Mouse (Mus musculus): ENCODE results near the gene Gpank1. TPM values are rescaled to one million over a fixed set of nuclear protein-coding genes. Genes with fewer than 3 reads are reported as not detected.

Gpank1 gene
- polyA plus RNA-seq, 1 experiment from 2014 or later = 21.9 TPM

DNA sequence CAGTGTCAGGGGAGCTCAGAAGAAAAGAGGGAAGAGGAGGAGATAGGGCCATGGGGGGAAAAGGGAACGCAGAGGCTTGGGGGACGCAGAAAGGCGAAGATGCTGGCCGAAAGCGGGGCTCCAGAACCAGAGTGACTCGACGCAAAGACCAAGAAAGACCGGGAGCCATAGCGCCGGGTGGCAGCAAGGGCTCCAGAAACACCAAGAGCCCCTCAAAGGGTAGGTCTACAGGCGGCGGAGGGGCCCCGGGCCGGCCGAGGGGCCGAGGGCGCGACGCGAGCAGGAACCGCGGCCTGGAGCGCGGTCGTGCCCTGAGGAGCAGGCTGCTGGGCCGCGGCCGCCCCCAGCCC lies 42.9 kb downstream of the Gpank1 start:
- under 1% methylated on average over 17 of the region's 28 CpGs for WGBS
- H3K9ac ChIP-seq = peak overlapping the region; percentile 100
- H3K27me3 ChIP-seq = no peaks in the 10 kb centered on the region
- peaks cover 38% of the 10 kb centered on the region for H3K36me3 ChIP-seq
- peak overlapping the region; percentile 100 for H3K4me3 ChIP-seq
- H3K9me3 ChIP-seq = no peaks in the 10 kb centered on the region
- peak overlapping the region; percentile 95 for H3K27ac ChIP-seq
- peaks cover 33% of the 10 kb centered on the region for H3K4me1 ChIP-seq
- ATAC-seq (ENCODE audit: low FRiP score, low read depth) = no peak
- peak overlapping the region; percentile 99 for H3K4me2 ChIP-seq (replicated peaks)

DNA sequence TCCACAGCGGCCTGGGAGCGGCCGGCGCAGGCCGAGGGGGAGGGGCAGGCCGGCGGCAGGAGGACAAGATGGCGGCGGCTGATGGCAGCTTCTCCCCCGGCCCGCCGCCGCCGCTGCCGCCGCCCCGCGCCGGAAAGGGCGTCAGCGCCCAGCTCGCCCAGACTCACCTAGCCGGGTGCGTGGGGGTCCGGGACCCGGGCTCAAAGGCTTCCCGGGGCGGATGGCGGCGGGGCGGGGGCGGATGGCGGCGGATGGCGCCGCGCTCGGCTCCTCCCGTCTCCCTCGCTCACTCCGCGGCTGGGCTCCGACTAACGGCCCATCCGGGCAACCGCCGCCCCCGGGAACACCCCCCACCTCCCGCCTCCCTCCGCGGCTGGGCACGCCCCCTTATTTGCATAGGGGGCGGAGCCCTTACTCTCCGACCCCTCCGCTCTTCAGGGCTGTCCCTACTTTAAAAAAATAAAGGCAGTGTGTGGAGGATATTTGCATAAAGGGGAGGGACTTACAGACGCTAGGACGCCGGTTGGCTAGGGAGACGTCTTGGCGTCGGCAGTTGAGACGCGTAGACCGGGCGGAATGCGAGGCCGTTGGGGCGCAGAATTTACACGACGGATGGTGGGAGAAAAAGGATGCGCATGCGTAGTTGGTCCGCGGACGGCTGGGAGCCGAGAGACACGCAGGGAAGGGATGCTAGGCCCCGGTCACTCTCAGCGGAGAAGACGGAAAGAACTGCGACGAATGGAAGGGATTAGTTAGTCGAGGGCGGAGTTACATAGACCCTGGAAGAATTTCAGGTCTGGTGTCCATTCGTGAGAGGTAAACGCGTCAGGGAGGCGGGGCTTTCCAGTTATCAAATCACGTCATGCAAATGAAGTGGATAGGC lies 43.6 kb downstream of the Gpank1 start, which contains the start of gene Prrc2a:
TSS of gene Prrc2a (minus strand) at position 330 of the 883 bp plus-strand sequence.
- peaks cover 33% of the 10 kb centered on the region for H3K4me1 ChIP-seq
- WGBS = under 1% methylated on average over 72 of the region's 89 CpGs
- H3K36me3 ChIP-seq = peaks cover 32% of the 10 kb centered on the region
- H3K9ac ChIP-seq = peak within 1 kb of the TSS; percentile 100
- H3K27ac ChIP-seq = peak within 1 kb of the TSS; percentile 95
- peak within 1 kb of the TSS; percentile 100 for H3K4me3 ChIP-seq
- no peaks in the 10 kb centered on the region for H3K27me3 ChIP-seq
- ATAC-seq (ENCODE audit: low FRiP score, low read depth) = peak; percentile 98
- H3K4me2 ChIP-seq (replicated peaks) = peak within 1 kb of the TSS; percentile 99
- H3K9me3 ChIP-seq = no peaks in the 10 kb centered on the region

DNA sequence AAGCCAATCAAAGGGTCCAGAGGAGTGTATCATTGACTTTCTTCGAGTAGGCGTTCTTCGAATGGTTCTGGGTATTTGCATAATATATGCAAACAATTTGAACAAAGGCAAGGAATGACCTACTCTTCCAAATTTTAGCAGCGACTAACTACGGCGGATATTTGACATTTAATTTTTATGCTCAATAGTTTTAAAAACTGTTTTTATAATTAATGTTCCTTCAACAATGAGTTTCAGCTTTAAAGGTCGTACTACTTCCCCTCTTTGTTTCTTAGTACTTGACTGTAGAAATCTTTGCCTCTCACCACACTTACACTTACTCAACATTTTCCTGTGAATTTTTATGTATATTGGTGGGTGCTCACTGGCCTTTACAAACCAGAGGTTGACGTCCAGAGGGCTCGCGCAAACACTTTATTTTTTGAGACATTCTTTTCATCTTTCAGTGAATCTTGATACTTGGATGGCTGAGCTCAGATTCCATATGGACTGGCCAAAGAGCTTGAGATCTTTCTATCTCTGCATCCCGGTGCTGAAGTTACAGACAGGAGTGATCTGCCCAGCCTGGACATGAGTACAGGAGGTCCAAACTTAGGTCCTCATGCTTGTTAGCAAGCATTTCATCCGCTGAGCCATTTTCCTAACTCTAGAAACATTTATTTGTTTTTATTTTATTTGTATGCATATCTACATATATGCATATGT lies 44.3 kb downstream of the Gpank1 start:
- Histone ChIP-seq H3K4me3 (peak overlapping the region; percentile 100), H3K9me3 (no peaks in the 10 kb centered on the region), H3K27me3 (no peaks in the 10 kb centered on the region), H3K36me3 (peaks cover 24% of the 10 kb centered on the region), H3K4me2 (replicated peaks) (peak overlapping the region; percentile 65), H3K27ac (peak overlapping the region; percentile 95), H3K4me1 (peaks cover 33% of the 10 kb centered on the region), H3K9ac (peak overlapping the region; percentile 64)
- WGBS = 24% methylated on average over 12 of the region's 12 CpGs
- ATAC-seq (ENCODE audit: low FRiP score, low read depth) = no peak

DNA sequence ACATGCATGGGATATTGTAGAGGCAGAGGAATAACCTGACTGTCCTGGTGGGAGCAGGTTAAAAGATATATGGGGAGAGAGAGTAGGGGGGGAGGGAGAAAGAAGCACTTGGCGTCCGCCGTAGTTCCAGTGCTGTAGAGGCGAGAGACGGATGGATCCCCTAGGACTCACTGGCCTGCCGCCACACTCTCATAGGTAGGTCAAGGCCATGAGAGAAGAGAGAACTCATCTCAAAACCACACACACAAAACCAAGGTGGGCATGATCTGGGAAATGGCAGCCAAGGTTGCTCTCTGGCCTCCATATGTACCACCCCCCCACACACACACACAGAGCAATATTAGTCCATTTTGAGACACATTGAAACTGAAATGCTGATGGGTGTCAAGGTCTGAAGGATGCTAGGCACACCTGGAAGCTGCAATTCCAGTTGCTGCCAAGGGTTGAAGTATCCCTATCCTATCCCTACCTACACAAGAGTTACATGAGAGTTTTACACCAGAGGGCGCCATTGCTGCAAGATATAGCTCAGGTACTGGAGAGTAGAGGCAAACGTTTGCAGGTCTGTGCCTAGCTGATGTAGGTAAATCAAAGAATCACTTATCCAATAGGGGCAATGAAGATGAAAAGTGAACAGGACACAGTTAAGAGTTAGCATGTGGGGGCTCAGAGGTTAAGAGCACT lies 45.2 kb downstream of the Gpank1 start:
- H3K4me3 ChIP-seq = peak overlapping the region; percentile 100; the same call in 1 of the 2 replicates
- 72% methylated on average over 8 of the region's 8 CpGs for WGBS

DNA sequence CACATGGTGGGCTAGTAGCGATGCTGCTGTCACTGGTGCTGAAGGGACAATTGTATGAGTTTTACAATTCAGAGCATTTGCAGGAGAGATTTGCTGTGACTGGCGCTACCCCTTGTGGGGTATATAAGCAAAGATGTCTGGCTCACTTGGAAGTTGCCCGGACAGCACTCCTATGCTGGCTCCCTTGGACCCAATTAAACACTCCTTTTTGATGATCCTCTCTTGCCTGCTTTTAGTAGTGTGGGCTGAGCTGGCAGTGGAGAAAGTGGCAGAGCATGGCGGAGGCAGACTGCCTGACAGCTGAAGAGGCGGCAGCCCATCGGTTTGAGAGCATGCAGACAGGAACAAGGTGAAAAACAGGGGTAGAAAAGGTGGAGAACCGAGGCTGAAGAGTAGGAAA lies 46.5 kb downstream of the Gpank1 start:
- WGBS = 85% methylated on average over 7 of the region's 7 CpGs
- no peaks in the 10 kb centered on the region for H3K27me3 ChIP-seq
- H3K9me3 ChIP-seq = no peaks in the 10 kb centered on the region
- H3K27ac ChIP-seq = no peak overlapping the region
- no peak overlapping the region for H3K4me2 ChIP-seq (replicated peaks)
- H3K4me1 ChIP-seq = peaks cover 15% of the 10 kb centered on the region
- H3K36me3 ChIP-seq = peaks cover 2% of the 10 kb centered on the region; the same call in 1 of the 2 replicates
- H3K9ac ChIP-seq = no peak overlapping the region; the same call in 1 of the 2 replicates
- no peak for ATAC-seq (ENCODE audit: low FRiP score, low read depth)
- no peak overlapping the region for H3K4me3 ChIP-seq

More for the DNA sequence above, 45.2 kb downstream of the Gpank1 start:
- Histone ChIP-seq H3K4me2 (replicated peaks) (peak overlapping the region; percentile 65), H3K4me1 (peaks cover 28% of the 10 kb centered on the region), H3K27ac (peak overlapping the region; percentile 95), H3K9ac (peak overlapping the region; percentile 64; the same call in 1 of the 2 replicates), H3K9me3 (no peaks in the 10 kb centered on the region), H3K36me3 (peaks cover 15% of the 10 kb centered on the region), H3K27me3 (no peaks in the 10 kb centered on the region)
- ATAC-seq (ENCODE audit: low FRiP score, low read depth) = no peak

DNA sequence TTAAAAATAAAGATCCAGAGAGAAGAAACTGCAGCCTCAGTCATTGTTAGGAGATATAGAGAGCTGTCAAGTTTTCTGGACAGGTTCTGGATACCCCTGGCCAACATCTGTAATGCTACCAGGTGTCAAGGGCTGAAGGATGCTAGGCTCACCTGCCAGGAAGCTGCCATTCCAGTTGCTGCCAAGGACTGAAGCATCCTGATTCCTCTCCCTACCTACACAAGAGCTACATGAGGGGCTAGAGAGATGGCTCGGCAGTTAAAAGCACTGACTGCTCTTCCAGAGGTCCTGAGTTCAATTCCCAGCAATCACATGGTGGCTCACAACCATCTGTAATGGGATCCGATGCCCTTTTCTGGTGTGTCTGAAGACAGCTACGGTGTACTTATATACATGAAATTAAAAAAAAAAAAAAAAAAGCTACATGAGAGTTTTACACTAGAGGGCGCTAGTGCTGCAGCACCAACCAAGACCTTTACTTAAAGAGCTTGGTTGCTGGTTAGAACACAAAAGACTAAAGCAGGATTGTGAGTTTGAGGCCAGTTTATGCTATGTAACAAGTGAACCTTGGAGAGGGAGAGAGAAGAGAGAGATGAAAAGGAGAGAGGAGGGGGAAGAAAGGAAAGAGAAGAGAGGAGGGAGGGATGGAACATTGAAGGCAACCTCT lies 47.4 kb downstream of the Gpank1 start:
- Histone ChIP-seq H3K4me3 (no peak overlapping the region), H3K36me3 (no peaks in the 10 kb centered on the region), H3K27ac (no peak overlapping the region), H3K9me3 (no peaks in the 10 kb centered on the region), H3K27me3 (no peaks in the 10 kb centered on the region), H3K9ac (no peak overlapping the region), H3K4me2 (replicated peaks) (no peak overlapping the region), H3K4me1 (peaks cover 12% of the 10 kb centered on the region)
- ATAC-seq (ENCODE audit: low FRiP score, low read depth) = no peak
- 9% methylated on average over 4 of the region's 4 CpGs for WGBS

DNA sequence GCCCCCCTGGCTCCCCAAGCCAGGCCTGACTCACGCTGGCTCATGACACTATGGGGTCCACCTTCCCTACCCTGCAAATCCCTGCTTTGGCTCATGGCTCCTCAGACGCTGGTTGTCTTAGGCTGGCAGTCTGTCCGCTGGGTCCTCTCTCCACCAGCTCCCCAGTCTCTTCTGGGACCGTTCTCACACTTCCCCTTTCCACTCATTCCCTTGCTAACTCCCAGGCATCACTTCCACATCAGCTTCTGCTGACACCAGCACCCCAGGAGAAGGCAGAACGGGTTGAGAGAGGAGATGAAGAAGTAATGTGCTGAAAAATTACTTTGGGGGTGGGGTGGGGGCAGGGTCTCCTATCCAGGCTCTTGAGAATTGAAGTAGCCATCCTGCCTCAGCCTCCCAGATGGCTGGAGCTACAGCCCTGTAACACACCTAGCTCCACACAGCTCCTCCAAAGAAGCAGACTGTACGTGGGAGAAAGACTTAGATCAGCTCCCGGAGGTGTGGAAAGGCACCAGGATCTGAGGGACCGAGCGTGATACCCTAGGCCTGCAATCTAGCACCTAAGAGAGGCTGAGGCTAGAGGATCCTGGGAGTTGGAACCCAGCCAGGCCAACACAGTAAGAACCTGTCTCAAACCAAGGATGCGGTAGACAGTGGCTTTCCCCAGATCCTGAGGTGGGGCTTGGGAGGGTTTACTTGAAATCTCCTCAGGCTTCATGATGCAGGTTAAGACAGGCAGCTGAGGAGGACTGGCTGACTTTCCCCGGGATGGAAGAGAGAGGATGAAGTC lies 51.4 kb downstream of the Gpank1 start:
- Histone ChIP-seq H3K9me3 (no peaks in the 10 kb centered on the region), H3K4me3 (no peak overlapping the region), H3K36me3 (no peaks in the 10 kb centered on the region), H3K27me3 (no peaks in the 10 kb centered on the region), H3K27ac (no peak overlapping the region), H3K4me2 (replicated peaks) (no peak overlapping the region), H3K4me1 (peaks cover 13% of the 10 kb centered on the region), H3K9ac (no peak overlapping the region; the same call in 1 of the 2 replicates)
- WGBS = 59% methylated on average over 11 of the region's 11 CpGs
- ATAC-seq (ENCODE audit: low FRiP score, low read depth) = no peak

DNA sequence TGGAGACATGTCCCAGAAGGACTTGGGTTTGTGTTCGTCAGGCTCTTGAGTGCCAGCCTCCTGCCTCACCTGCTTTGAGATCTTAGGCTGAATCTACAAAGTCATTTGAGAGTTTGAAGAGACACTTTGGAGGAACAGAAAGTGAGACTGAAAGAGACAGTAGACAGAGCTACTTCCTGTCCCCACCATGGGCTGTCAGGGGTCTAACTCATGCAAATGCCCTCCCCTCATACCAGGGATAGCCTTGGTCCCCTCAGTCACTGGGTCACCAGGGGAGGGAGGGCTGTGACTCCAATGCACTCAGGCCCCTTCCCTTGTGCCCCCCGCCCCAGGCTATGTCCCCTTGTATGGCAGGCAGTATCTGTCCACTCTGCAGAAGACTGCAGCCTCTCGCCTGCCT lies 52.1 kb downstream of the Gpank1 start:
- no peak for ATAC-seq (ENCODE audit: low FRiP score, low read depth)
- H3K4me3 ChIP-seq = no peak overlapping the region
- H3K27me3 ChIP-seq = no peaks in the 10 kb centered on the region
- H3K36me3 ChIP-seq = no peaks in the 10 kb centered on the region
- 82% methylated on average over 3 of the region's 3 CpGs for WGBS
- H3K9me3 ChIP-seq = no peaks in the 10 kb centered on the region
- H3K27ac ChIP-seq = no peak overlapping the region
- no peak overlapping the region for H3K9ac ChIP-seq
- H3K4me2 ChIP-seq (replicated peaks) = no peak overlapping the region
- H3K4me1 ChIP-seq = peaks cover 13% of the 10 kb centered on the region

Other genes starting within 250 kb of the Gpank1 start
- gene Zbtb12, start 242.0 kb upstream of the Gpank1 start, polyA plus RNA-seq (2015; fragmentation: Nextera tagmentation; extraction: Ambion mirVana) = 5.4 TPM in 2 replicates
- not detected in 2 replicates for gene Gm20547, start 239.4 kb upstream of the Gpank1 start, polyA plus RNA-seq (2015; fragmentation: Nextera tagmentation; extraction: Ambion mirVana)
- 1.6 and 2.4 TPM in 2 replicates for gene C2, start 223.2 kb upstream of the Gpank1 start, polyA plus RNA-seq (2015; fragmentation: Nextera tagmentation; extraction: Ambion mirVana)
- gene Ehmt2, start 223.0 kb upstream of the Gpank1 start, polyA plus RNA-seq (2015; fragmentation: Nextera tagmentation; extraction: Ambion mirVana) = 97.0 and 103 TPM in 2 replicates
- 0.14 TPM in 1 of 2 replicates, not detected in the other for gene Slc44a4, start 207.0 kb upstream of the Gpank1 start, polyA plus RNA-seq (2015; fragmentation: Nextera tagmentation; extraction: Ambion mirVana)
- 20.0 and 21.0 TPM in 2 replicates for gene Neu1, start 190.2 kb upstream of the Gpank1 start, polyA plus RNA-seq (2015; fragmentation: Nextera tagmentation; extraction: Ambion mirVana)
- gene Hspa1b, start 162.2 kb upstream of the Gpank1 start, polyA plus RNA-seq (2015; fragmentation: Nextera tagmentation; extraction: Ambion mirVana) = 0.32 and 0.43 TPM in 2 replicates
- not detected in 2 replicates for gene Gm20481, start 151.5 kb upstream of the Gpank1 start, polyA plus RNA-seq (2015; fragmentation: Nextera tagmentation; extraction: Ambion mirVana)
- 3.7 and 4.4 TPM in 2 replicates for gene Hspa1a, start 149.3 kb upstream of the Gpank1 start, polyA plus RNA-seq (2015; fragmentation: Nextera tagmentation; extraction: Ambion mirVana)
- gene Hspa1l, start 148.8 kb upstream of the Gpank1 start, polyA plus RNA-seq (2015; fragmentation: Nextera tagmentation; extraction: Ambion mirVana) = 0.49 and 0.81 TPM in 2 replicates
- 196 and 200 TPM in 2 replicates for gene Lsm2, start 139.6 kb upstream of the Gpank1 start, polyA plus RNA-seq (2015; fragmentation: Nextera tagmentation; extraction: Ambion mirVana)
- gene Vars, start 120.5 kb upstream of the Gpank1 start, polyA plus RNA-seq (2015; fragmentation: Nextera tagmentation; extraction: Ambion mirVana) = 102 and 110 TPM in 2 replicates
- gene Vwa7, start 104.9 kb upstream of the Gpank1 start, polyA plus RNA-seq (2015; fragmentation: Nextera tagmentation; extraction: Ambion mirVana) = 0.17 TPM in 2 replicates
- gene Sapcd1, start 93.4 kb upstream of the Gpank1 start, polyA plus RNA-seq (2015; fragmentation: Nextera tagmentation; extraction: Ambion mirVana) = 7.2 and 8.2 TPM in 2 replicates
- 2.6 and 4.6 TPM in 2 replicates for gene Msh5, start 74.7 kb upstream of the Gpank1 start, polyA plus RNA-seq (2015; fragmentation: Nextera tagmentation; extraction: Ambion mirVana)
- gene Clic1, start 71.5 kb upstream of the Gpank1 start, polyA plus RNA-seq (2015; fragmentation: Nextera tagmentation; extraction: Ambion mirVana) = 247 and 266 TPM in 2 replicates
- 423 and 428 TPM in 2 replicates for gene Ddah2, start 62.4 kb upstream of the Gpank1 start, polyA plus RNA-seq (2015; fragmentation: Nextera tagmentation; extraction: Ambion mirVana)
- gene Ly6g6c, start 56.1 kb upstream of the Gpank1 start, polyA plus RNA-seq (2015; fragmentation: Nextera tagmentation; extraction: Ambion mirVana) = 0.15 TPM in 1 of 2 replicates, not detected in the other
- 0.29 and 0.71 TPM in 2 replicates for gene Mpig6b, start 55.3 kb upstream of the Gpank1 start, polyA plus RNA-seq (2015; fragmentation: Nextera tagmentation; extraction: Ambion mirVana)
- gene Ly6g6e, start 44.6 kb upstream of the Gpank1 start, polyA plus RNA-seq (2015; fragmentation: Nextera tagmentation; extraction: Ambion mirVana) = 2.0 and 3.4 TPM in 2 replicates
- 0.57 and 0.65 TPM in 2 replicates for gene Ly6g6d, start 43.4 kb upstream of the Gpank1 start, polyA plus RNA-seq (2015; fragmentation: Nextera tagmentation; extraction: Ambion mirVana)
- 0.17 and 0.28 TPM in 2 replicates for gene Ly6g6f, start 35.8 kb upstream of the Gpank1 start, polyA plus RNA-seq (2015; fragmentation: Nextera tagmentation; extraction: Ambion mirVana)
- 93.1 and 94.9 TPM in 2 replicates for gene Abhd16a, start 32.2 kb upstream of the Gpank1 start, polyA plus RNA-seq (2015; fragmentation: Nextera tagmentation; extraction: Ambion mirVana)
- not detected in 2 replicates for gene Ly6g5c, start 13.2 kb upstream of the Gpank1 start, polyA plus RNA-seq (2015; fragmentation: Nextera tagmentation; extraction: Ambion mirVana)
- gene Ly6g5b, start 6.0 kb upstream of the Gpank1 start, polyA plus RNA-seq (2015; fragmentation: Nextera tagmentation; extraction: Ambion mirVana) = 0.91 and 1.1 TPM in 2 replicates
- gene Csnk2b, start 598 bp downstream of the Gpank1 start, polyA plus RNA-seq (2015; fragmentation: Nextera tagmentation; extraction: Ambion mirVana) = 279 and 284 TPM in 2 replicates
- 11.7 and 13.4 TPM in 2 replicates for gene D17H6S53E, start 4.9 kb downstream of the Gpank1 start, polyA plus RNA-seq (2015; fragmentation: Nextera tagmentation; extraction: Ambion mirVana)
- gene Apom, start 10.6 kb downstream of the Gpank1 start, polyA plus RNA-seq (2015; fragmentation: Nextera tagmentation; extraction: Ambion mirVana) = 3.2 TPM in 1 of 2 replicates, not detected in the other
- 66.7 and 67.2 TPM in 2 replicates for gene Bag6, start 13.7 kb downstream of the Gpank1 start, polyA plus RNA-seq (2015; fragmentation: Nextera tagmentation; extraction: Ambion mirVana)
- gene Prrc2a, start 43.4 kb downstream of the Gpank1 start, polyA plus RNA-seq (2015; fragmentation: Nextera tagmentation; extraction: Ambion mirVana) = 217 and 227 TPM in 2 replicates
- gene Aif1, start 54.6 kb downstream of the Gpank1 start, polyA plus RNA-seq (2015; fragmentation: Nextera tagmentation; extraction: Ambion mirVana) = 9.0 and 10.2 TPM in 2 replicates
- gene Lst1, start 67.0 kb downstream of the Gpank1 start, polyA plus RNA-seq (2015; fragmentation: Nextera tagmentation; extraction: Ambion mirVana) = 10.1 and 12.1 TPM in 2 replicates
- gene Ltb, start 73.0 kb downstream of the Gpank1 start, polyA plus RNA-seq (2015; fragmentation: Nextera tagmentation; extraction: Ambion mirVana) = 0.99 and 1.3 TPM in 2 replicates
- 0.27 and 0.36 TPM in 2 replicates for gene Tnf, start 80.6 kb downstream of the Gpank1 start, polyA plus RNA-seq (2015; fragmentation: Nextera tagmentation; extraction: Ambion mirVana)
- not detected in 2 replicates for gene Lta, start 83.9 kb downstream of the Gpank1 start, polyA plus RNA-seq (2015; fragmentation: Nextera tagmentation; extraction: Ambion mirVana)
- gene Gm16181, start 99.4 kb downstream of the Gpank1 start, polyA plus RNA-seq (2015; fragmentation: Nextera tagmentation; extraction: Ambion mirVana) = 0.40 and 0.60 TPM in 2 replicates
- 4.2 and 5.3 TPM in 2 replicates for gene Atp6v1g2, start 112.2 kb downstream of the Gpank1 start, polyA plus RNA-seq (2015; fragmentation: Nextera tagmentation; extraction: Ambion mirVana)
- gene Nfkbil1, start 114.3 kb downstream of the Gpank1 start, polyA plus RNA-seq (2015; fragmentation: Nextera tagmentation; extraction: Ambion mirVana) = 11.3 and 12.2 TPM in 2 replicates
- 552 and 562 TPM in 2 replicates for gene Ddx39b, start 120.3 kb downstream of the Gpank1 start, polyA plus RNA-seq (2015; fragmentation: Nextera tagmentation; extraction: Ambion mirVana)
- 29.1 and 30.8 TPM in 2 replicates for gene H2-D1, start 141.3 kb downstream of the Gpank1 start, polyA plus RNA-seq (2015; fragmentation: Nextera tagmentation; extraction: Ambion mirVana)
- 0.09 and 0.31 TPM in 2 replicates for gene H2-Q1, start 198.9 kb downstream of the Gpank1 start, polyA plus RNA-seq (2015; fragmentation: Nextera tagmentation; extraction: Ambion mirVana)
- 0.69 and 0.89 TPM in 2 replicates for gene H2-Q2, start 220.8 kb downstream of the Gpank1 start, polyA plus RNA-seq (2015; fragmentation: Nextera tagmentation; extraction: Ambion mirVana)

Measured in limb, embryonic 13.5 days (tissue).